Mouse (Mus musculus) small intestine, adult 2 months (tissue): ENCODE results near the gene Glp1r. TPM values are rescaled to one million over a fixed set of nuclear protein-coding genes. Genes with fewer than 3 reads are reported as not detected.

Experiments used
- H3K27ac ChIP-seq: fragments of 200-500 bp; 2 replicates; pipeline ENCODE4 v1.5.1; 2012; ENCODE audit warnings: low read depth, low read length, control low read depth, inconsistent platforms; ENCODE audit not compliant: insufficient read depth
- H3K27me3 ChIP-seq: fragments of 200-500 bp; 2 replicates; pipeline ENCODE4 v1.6.1; 2012; ENCODE audit warnings: mild to moderate bottlenecking, moderate library complexity, low read length, inconsistent platforms; ENCODE audit not compliant: control insufficient read depth, insufficient read depth
- H3K36me3 ChIP-seq: fragments of 200-500 bp; 2 replicates; pipeline ENCODE4 v1.6.1; 2012; ENCODE audit warnings: mild to moderate bottlenecking, low read length, control low read depth, inconsistent platforms; ENCODE audit not compliant: control insufficient read depth, insufficient read depth
- H3K4me1 ChIP-seq: fragments of 200-500 bp; 2 replicates; pipeline ENCODE4 v1.6.1; 2012; ENCODE audit warnings: low read length, inconsistent platforms, mixed read lengths; ENCODE audit not compliant: control insufficient read depth, insufficient read depth, insufficient read length
- H3K4me3 ChIP-seq: fragments of 200-500 bp; 2 replicates; pipeline ENCODE4 v1.5.1; 2012; ENCODE audit warnings: low read depth, mild to moderate bottlenecking, control low read depth, inconsistent platforms, low read length, moderate library complexity
- CTCF ChIP-seq: fragments of 200-500 bp; IDR thresholded peaks from 2 replicates; pipeline ENCODE4 v1.5.1; 2012; ENCODE audit warnings: low read depth, mild to moderate bottlenecking, control low read depth, inconsistent platforms, low read length, moderate library complexity, mixed read lengths; ENCODE audit not compliant: insufficient replicate concordance, insufficient read length; ENCODE audit errors: extremely low read depth
- POLR2A ChIP-seq: fragments of 200-500 bp; IDR thresholded peaks from 2 replicates; pipeline ENCODE4 v1.6.1; 2012; ENCODE audit warnings: low read depth, mild to moderate bottlenecking, control low read depth, inconsistent platforms, low read length, moderate library complexity
- WGBS: fragments of 180-500 bp; shearing (Covaris S2); methylation state at CpG from one replicate; pipeline ENCODE4 v1.1.7; 2018; 5-methylcytosine and 5-hydroxymethylcytosine counted together
- polyA plus RNA-seq: library from polyadenylated mRNA; depleted of rRNA; stranded (reverse); fragments of >200 nt; gene quantifications from 2 replicates; pipeline ENCODE4 v1.2.3, GENCODE M21; 2012

The Glp1r gene
- polyA plus RNA-seq, 1 experiment = 0.52 TPM

DNA sequence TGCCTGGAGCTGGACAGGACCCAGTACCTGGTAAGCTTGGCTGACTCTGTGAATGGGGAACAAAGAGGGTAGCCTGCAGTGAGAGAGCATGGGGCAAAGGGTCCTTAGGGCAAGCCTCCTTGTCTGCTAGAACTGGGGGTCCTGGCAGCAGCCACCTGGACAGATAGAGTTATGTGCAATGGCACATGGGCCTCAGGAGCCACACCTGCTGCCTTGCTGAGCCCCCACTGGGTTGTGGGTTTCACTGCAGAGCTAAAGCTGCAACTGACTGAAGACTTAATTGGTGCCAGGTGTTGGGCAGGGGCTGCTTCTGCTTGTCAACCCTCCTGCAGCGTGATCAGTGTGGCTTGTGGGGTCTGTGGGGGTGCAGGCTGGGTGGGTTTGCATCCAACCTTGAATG, 9.5 kb upstream of the Glp1r start:
- 45% methylated on average over 1 of the region's 1 CpGs for WGBS
- Histone ChIP-seq H3K4me3 (no peak overlapping the region), H3K36me3 (no peaks in the 10 kb centered on the region), H3K27me3 (no peaks in the 10 kb centered on the region), H3K27ac (no peak overlapping the region), H3K4me1 (no peaks in the 10 kb centered on the region)
- TF ChIP-seq POLR2A = no peak
- TF ChIP-seq CTCF = no peak

DNA sequence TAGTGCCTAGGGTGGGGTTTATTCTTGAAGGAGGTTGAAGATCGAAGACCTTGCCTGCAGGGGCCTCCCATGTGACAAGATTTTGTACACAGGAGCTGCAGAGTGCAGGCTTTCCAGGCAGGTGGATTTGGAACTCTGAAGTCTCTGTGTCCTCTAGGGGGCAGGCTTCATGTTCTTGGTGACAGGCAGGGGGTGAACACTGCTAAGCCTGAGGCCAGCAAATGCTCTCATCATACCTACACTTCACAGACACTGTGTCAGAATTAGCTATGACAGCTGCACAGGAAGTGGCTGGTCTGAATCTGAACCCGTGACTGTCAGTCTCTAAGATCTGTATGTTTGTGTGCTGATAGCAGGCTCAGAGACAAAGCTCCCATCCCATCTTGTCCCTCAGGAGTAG, 8.9 kb upstream of the Glp1r start:
- TF ChIP-seq POLR2A (no peak), CTCF (peak; percentile 26; the same call in 1 of the 2 replicates)
- Histone ChIP-seq H3K4me3 (no peak overlapping the region), H3K27ac (no peak overlapping the region), H3K27me3 (no peaks in the 10 kb centered on the region), H3K4me1 (no peaks in the 10 kb centered on the region), H3K36me3 (no peaks in the 10 kb centered on the region)
- WGBS = 27% methylated on average over 2 of the region's 2 CpGs

DNA sequence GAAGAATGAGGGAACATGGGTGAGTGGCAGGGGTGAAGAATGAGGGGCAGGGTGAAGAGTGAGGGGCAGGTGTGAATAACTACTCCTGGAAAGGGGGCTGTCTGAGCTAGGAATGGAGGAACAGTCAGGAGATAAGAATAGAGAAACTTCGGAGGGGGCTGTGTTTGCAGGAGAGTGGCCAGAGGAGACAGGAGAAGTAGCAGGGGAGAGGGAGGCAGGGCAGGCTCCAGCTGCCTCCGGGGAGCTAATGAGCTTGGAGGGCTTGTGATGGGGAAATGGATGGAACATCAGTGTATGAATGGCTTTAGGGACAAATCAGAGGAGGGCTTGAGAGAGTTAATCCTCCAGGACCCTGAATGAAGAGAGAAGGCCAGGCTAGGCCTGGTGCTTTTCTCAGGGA, 4.5 kb upstream of the Glp1r start:
- H3K4me1 ChIP-seq = peaks cover 4% of the 10 kb centered on the region
- peaks cover 18% of the 10 kb centered on the region for H3K27me3 ChIP-seq
- TF ChIP-seq CTCF = no peak
- TF ChIP-seq POLR2A = no peak
- H3K36me3 ChIP-seq = no peaks in the 10 kb centered on the region
- H3K27ac ChIP-seq = no peak overlapping the region
- WGBS = 14% methylated on average over 2 of the region's 2 CpGs
- no peak overlapping the region for H3K4me3 ChIP-seq

DNA sequence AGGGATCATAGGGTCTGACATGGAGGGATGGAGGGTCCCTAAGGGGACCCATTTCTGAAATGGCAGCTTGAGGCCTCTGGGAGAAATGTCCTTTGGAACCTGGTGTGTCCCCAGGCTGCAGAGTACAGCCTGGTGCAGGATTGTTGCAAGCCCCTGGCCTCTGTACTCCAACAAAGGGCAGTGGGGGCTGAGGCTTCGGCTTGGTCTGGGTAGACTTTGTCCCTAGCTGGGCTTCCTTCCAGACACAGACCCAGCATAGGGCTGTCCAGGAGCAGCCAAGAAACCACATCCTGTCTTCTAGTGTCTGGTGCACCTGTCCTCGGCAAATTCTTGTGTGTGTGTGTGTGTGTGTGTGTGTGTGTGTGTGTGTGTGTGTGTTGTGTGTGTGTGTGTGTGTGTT, 2.5 kb downstream of the Glp1r start:
- no peaks in the 10 kb centered on the region for H3K36me3 ChIP-seq
- no peak overlapping the region for H3K4me3 ChIP-seq
- H3K27ac ChIP-seq = no peak overlapping the region
- H3K4me1 ChIP-seq = peaks cover 4% of the 10 kb centered on the region
- WGBS = 24% methylated on average over 2 of the region's 2 CpGs
- H3K27me3 ChIP-seq = peaks cover 22% of the 10 kb centered on the region
- TF ChIP-seq CTCF = no peak

DNA sequence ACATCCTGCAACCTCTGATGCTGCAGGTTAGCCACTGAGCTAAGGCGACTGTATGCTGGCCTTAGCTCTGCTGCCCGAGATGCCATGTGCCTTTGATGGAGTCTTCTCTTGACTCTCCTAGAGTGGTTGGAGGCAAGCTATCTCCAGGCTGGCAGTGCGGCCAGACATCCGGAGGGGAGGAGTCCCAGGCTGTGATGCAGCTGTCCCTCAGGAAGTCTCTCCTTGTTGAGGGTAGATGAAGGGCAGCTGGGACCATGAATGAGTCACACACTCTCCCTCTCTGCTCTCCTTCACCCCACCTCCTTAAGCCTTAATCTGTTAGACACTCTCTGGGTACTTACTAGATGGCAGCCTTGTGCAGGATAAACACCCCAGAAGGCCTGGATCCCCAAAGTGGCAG, 6.0 kb downstream of the Glp1r start:
- H3K36me3 ChIP-seq = no peaks in the 10 kb centered on the region
- WGBS = 58% methylated on average over 4 of the region's 4 CpGs
- no peak overlapping the region for H3K4me3 ChIP-seq
- H3K27ac ChIP-seq = no peak overlapping the region
- H3K4me1 ChIP-seq = no peaks in the 10 kb centered on the region; the same call in 1 of the 2 replicates
- H3K27me3 ChIP-seq = peaks cover 3% of the 10 kb centered on the region
- no peak for TF ChIP-seq POLR2A
- no peak for TF ChIP-seq CTCF

DNA sequence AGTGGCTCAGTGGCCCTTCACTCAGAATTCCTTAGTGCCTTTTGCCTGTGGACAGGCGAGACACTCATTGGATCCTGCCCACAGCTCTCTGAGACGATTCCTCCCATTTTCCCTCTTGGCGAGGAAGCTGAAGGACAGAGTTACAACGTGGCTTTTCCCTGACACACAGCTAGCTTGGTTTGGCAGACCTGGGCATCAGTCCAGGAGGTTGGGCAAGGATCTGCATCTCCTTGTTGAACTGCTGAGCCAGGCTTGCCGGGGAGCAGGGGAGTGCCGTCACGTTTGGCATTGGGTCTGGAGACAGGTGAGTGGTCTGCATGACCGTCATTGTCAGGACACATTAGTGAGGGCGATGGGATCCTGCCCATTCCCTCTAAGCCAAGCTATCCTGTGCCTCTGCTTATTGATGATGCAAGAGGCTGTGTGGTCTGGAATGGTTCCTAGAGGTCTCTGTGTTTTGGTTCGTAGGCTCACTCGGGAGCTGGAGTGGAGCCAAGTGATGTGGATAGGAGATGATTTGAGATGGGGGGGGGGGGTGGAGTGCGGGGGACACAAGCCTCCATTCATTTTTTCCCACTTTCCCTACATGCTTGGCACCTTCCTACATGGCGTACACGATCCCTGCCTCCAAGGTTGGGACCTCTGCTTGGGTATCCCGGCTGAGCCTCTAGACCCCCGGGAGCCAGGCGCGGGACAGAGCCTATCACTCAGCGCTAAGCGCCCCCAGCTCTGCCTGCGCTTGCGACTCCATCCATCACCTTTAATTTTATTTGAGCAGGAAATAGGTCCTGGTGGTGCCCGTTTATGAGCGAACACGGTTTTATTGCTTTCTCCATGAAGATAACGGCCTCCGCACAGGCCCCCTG, 9.5 kb downstream of the Glp1r start:
- WGBS = 17% methylated on average over 27 of the region's 27 CpGs
- H3K4me3 ChIP-seq = no peak overlapping the region
- TF ChIP-seq POLR2A (no peak), CTCF (no peak)
- no peaks in the 10 kb centered on the region for H3K36me3 ChIP-seq
- H3K4me1 ChIP-seq = no peaks in the 10 kb centered on the region; the same call in 1 of the 2 replicates
- H3K27me3 ChIP-seq = no peaks in the 10 kb centered on the region; the same call in 1 of the 2 replicates
- H3K27ac ChIP-seq = no peak overlapping the region

DNA sequence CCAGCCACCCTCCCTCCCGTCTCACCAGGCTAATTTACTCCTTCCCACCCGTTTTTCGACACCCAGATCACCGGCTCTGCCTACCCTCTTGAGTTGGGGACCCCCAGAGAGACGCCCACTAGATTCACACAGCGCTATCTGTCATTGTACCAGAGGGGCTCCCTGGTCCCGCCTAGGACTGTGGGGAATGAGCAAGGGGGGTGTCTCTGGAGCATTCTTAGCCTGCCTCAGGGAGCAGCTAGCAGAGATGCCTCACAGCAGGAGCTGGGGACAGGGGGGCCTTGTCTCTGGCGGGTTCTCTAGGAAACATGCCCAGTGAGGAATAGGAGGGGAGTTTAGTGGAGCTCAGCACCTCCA, 10.1 kb downstream of the Glp1r start:
- H3K27ac ChIP-seq = no peak overlapping the region
- H3K27me3 ChIP-seq = no peaks in the 10 kb centered on the region; the same call in 1 of the 2 replicates
- H3K4me3 ChIP-seq = no peak overlapping the region
- WGBS = 15% methylated on average over 8 of the region's 8 CpGs
- TF ChIP-seq CTCF (no peak), POLR2A (no peak)
- no peaks in the 10 kb centered on the region; the same call in 1 of the 2 replicates for H3K4me1 ChIP-seq
- no peaks in the 10 kb centered on the region for H3K36me3 ChIP-seq

DNA sequence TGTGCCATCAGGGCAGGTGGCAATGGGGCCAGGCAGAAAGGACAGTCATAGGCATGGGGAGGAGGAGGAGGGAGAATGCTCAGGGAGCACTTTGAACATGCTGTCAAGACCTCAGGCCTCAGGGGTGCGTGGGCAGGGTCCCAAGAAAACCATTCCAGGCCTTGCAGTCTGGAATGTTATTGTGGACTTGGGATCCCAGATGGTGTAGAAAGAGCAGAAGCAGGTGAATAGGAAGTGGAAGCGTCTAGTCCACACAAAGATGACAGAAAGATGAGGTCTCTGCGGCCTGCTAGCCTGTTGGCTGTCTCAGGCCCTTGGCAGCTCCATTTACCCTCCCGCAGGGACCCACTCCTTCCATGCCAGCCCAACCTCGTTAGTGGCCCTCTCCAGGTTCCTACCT, 10.9 kb downstream of the Glp1r start:
- no peaks in the 10 kb centered on the region; the same call in 1 of the 2 replicates for H3K27me3 ChIP-seq
- no peaks in the 10 kb centered on the region; the same call in 1 of the 2 replicates for H3K4me1 ChIP-seq
- WGBS = 31% methylated on average over 5 of the region's 5 CpGs
- no peak overlapping the region for H3K4me3 ChIP-seq
- no peaks in the 10 kb centered on the region for H3K36me3 ChIP-seq
- no peak overlapping the region for H3K27ac ChIP-seq
- TF ChIP-seq CTCF (no peak), POLR2A (no peak)
